12 mouse cellular contexts compared by ENCODE assay signal in the genomic region with DNA sequence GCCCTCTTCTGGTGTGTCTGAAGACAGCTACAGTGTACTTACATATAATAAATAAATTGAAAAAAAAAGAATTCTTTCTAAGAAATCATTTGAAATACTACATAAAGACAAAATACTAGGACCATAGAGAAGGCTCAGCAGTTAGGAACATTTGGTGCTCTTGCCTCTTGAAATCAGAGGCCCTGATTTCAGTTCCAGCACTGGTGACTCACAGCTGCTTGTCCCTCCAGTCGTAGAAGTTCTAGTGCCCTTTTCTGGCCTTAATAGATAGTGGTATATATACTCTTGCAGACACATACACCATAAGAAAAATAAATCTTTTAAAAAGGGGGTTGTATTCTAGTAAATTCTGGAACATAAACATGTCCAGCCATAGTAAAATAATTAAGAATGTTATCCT. TPM values are rescaled to one million over a fixed set of nuclear protein-coding genes. Genes with fewer than 3 reads are reported as not detected.
DNase-seq lines count a peak whose midpoint lies in the region.
"Had no signal": no experiment of that assay in that cellular context is flagged by ENCODE, and none has a peak within 500 bp of the region (broad histone marks: within the 10 kb centered on the region; RNA-seq: fewer than 3 reads in every experiment).

No protein-coding gene starts in this region.

- peak; percentile 34 for DNase-seq in adrenal gland, adult 2 months
- DNase-seq in adrenal gland, adult 18-20 months (ENCODE audit: low spot score in 2 of 2), result no peak
- peak; percentile 25 to 51 for DNase-seq in adrenal gland, postnatal 36 days
- no peak for DNase-seq in adrenal gland, postnatal 4 days (ENCODE audit: low spot score in 2 of 2)
- DNase-seq: adrenal gland, postnatal 14 days; cerebellum, adult 11 months; cerebellum, adult 18-20 months; cerebellum, adult 8-10 months; cerebellum, adult 9-11 months; cerebellum, postnatal 14 days; cerebellum, postnatal 36 days; embryo, embryonic 11 days had no signal

RNA-seq across cellular contexts. Expression of a gene that starts 48.0 kb away (rescaled TPM):
- 100 to 1,000 TPM; 134 to 184 TPM for total RNA-seq in adrenal gland, adult 2 months (2021)
- 68.5 and 68.9 TPM in 2 replicates for polyA plus RNA-seq in adrenal gland, adult 2 months (2012; rRNA removed)
- total RNA-seq in adrenal gland, adult 18-20 months (2021), result 100 to 1,000 TPM; 122 to 181 TPM
- total RNA-seq in adrenal gland, postnatal 36 days (2021), result 100 to 1,000 TPM; 157 to 203 TPM
- 100 to 1,000 TPM; 136 to 153 TPM for total RNA-seq in adrenal gland, postnatal 4 days (2021)

Comparison
In these comparisons a context has a peak if more than half of its experiments do, and no peak if none do; other contexts are left out.
1. DNase-seq: peak in adrenal gland, adult 2 months (single experiment) and adrenal gland, postnatal 36 days (2 of 2); none in adrenal gland, adult 18-20 months (0 of 2) and adrenal gland, postnatal 4 days (0 of 2).